Mouse (Mus musculus) heart, embryonic 12.5 days (tissue): ENCODE measurements around the gene Psmb5. TPM values are rescaled to one million over a fixed set of nuclear protein-coding genes. Genes with fewer than 3 reads are reported as not detected.

Experiments
- ATAC-seq: fragments of 200-750 bp; cut with Nextera tagmentation; 2 replicates; pipeline ENCODE4 v1.8.0; 2017; ENCODE audit warnings: moderate TSS enrichment, moderate library complexity; ENCODE audit not compliant: insufficient number of reproducible peaks, low FRiP score
- H3K27ac ChIP-seq: fragments of 300-500 bp; sonication (generic); 2 replicates; pipeline ENCODE4 v1.5.1; 2016; ENCODE audit warnings: mild to moderate bottlenecking, moderate library complexity; ENCODE audit not compliant: poor library complexity, severe bottlenecking
- H3K27me3 ChIP-seq: fragments of 300-500 bp; sonication (generic); replicated peaks from 2 replicates; pipeline ENCODE4 v1.6.1; 2016; ENCODE audit warnings: mild to moderate bottlenecking, moderate library complexity
- H3K36me3 ChIP-seq: fragments of 300-500 bp; sonication (generic); 2 replicates; pipeline ENCODE4 v1.6.1; 2016; ENCODE audit warnings: mild to moderate bottlenecking, moderate library complexity
- H3K4me1 ChIP-seq: fragments of 300-500 bp; sonication (generic); replicated peaks from 2 replicates; pipeline ENCODE4 v1.6.1; 2016; ENCODE audit warnings: mild to moderate bottlenecking
- H3K4me2 ChIP-seq: fragments of 300-500 bp; sonication (generic); 2 replicates; pipeline ENCODE4 v1.6.1; 2016; ENCODE audit warnings: mild to moderate bottlenecking, moderate library complexity
- H3K4me3 ChIP-seq: fragments of 300-500 bp; sonication (generic); 2 replicates; pipeline ENCODE4 v1.5.1; 2016; ENCODE audit warnings: mild to moderate bottlenecking
- H3K9ac ChIP-seq: fragments of 300-500 bp; sonication (generic); 2 replicates; pipeline ENCODE4 v1.6.1; 2016; ENCODE audit warnings: mild to moderate bottlenecking, moderate library complexity
- H3K9me3 ChIP-seq: fragments of 300-500 bp; sonication (generic); replicated peaks from 2 replicates; pipeline ENCODE4 v1.6.1; 2016; ENCODE audit warnings: mild to moderate bottlenecking, moderate library complexity
- WGBS: fragments of 180-500 bp; shearing (Covaris S2); methylation state at CpG from one replicate; pipeline ENCODE4 v1.1.7; 2016; 5-methylcytosine and 5-hydroxymethylcytosine counted together
- microRNA counts: library from miRNA; unstranded; fragments of <30 nt; microRNA quantifications from one replicate; lab custom pipeline; 2017
- microRNA-seq: library from miRNA; unstranded; fragments of <30 nt; microRNA quantifications from one replicate; pipeline ENCODE4, GENCODE M21; 2017
- polyA plus RNA-seq: library from polyadenylated mRNA; unstranded; fragments of >200 nt; fragmentation: Nextera tagmentation; extraction: Ambion mirVana; gene quantifications from 2 replicates; pipeline ENCODE4 v1.2.1, GENCODE M21; 2016

Gene Psmb5
- polyA plus RNA-seq, 1 experiment from 2014 or later, result 308 TPM

GRCm38 (mm10) chr14:54574253-54574652, 43.6 kb downstream of the Psmb5 start:
- Histone ChIP-seq H3K4me2 (peak overlapping the region; percentile 91), H3K27ac (peak overlapping the region; percentile 94), H3K36me3 (peaks cover 32% of the 10 kb centered on the region), H3K4me3 (peak overlapping the region; percentile 91), H3K9ac (peak overlapping the region; percentile 98), H3K27me3 (no peaks in the 10 kb centered on the region), H3K9me3 (no peaks in the 10 kb centered on the region), H3K4me1 (peaks cover 65% of the 10 kb centered on the region)
- WGBS, result 15% methylated on average over 4 of the region's 4 CpGs
- ATAC-seq, result no peak

GRCm38 (mm10) chr14:54572790-54573736, 44.8 kb downstream of the Psmb5 start:
- Histone ChIP-seq H3K4me1 (peaks cover 67% of the 10 kb centered on the region), H3K9me3 (no peaks in the 10 kb centered on the region), H3K9ac (peak overlapping the region; percentile 98), H3K27ac (peak overlapping the region; percentile 94), H3K4me3 (peak overlapping the region; percentile 91), H3K4me2 (peak overlapping the region; percentile 91), H3K27me3 (no peaks in the 10 kb centered on the region), H3K36me3 (peaks cover 43% of the 10 kb centered on the region)
- peak; percentile 74 for ATAC-seq
- WGBS, result 7% methylated on average over 11 of the region's 14 CpGs

- H3K4me3 ChIP-seq, result peak overlapping the region; percentile 91; the same call in 1 of the 2 replicates
- ATAC-seq, result no peak
- peak overlapping the region; percentile 94 for H3K27ac ChIP-seq
- peak overlapping the region; percentile 98 for H3K9ac ChIP-seq
- peak overlapping the region; percentile 91 for H3K4me2 ChIP-seq
- no peaks in the 10 kb centered on the region for H3K9me3 ChIP-seq
- H3K27me3 ChIP-seq, result no peaks in the 10 kb centered on the region
- 53% methylated on average over 4 of the region's 4 CpGs for WGBS
- H3K36me3 ChIP-seq, result peaks cover 52% of the 10 kb centered on the region
- peaks cover 67% of the 10 kb centered on the region for H3K4me1 ChIP-seq
Measured at GRCm38 (mm10) chr14:54572122-54572521, 45.7 kb downstream of the Psmb5 start.

- Histone ChIP-seq H3K4me2 (peak overlapping the region; percentile 17), H3K4me3 (no peak overlapping the region), H3K9ac (peak overlapping the region; percentile 56; the same call in 1 of the 2 replicates), H3K27me3 (no peaks in the 10 kb centered on the region), H3K27ac (peak overlapping the region; percentile 63), H3K4me1 (peaks cover 60% of the 10 kb centered on the region), H3K36me3 (peaks cover 61% of the 10 kb centered on the region), H3K9me3 (no peaks in the 10 kb centered on the region)
- ATAC-seq, result no peak
- 46% methylated on average over 17 of the region's 17 CpGs for WGBS
Measured at GRCm38 (mm10) chr14:54569451-54570392, 48.1 kb downstream of the Psmb5 start.

- Histone ChIP-seq H3K27ac (peak overlapping the region; percentile 63; the same call in 1 of the 2 replicates), H3K4me2 (peak overlapping the region; percentile 17; the same call in 1 of the 2 replicates), H3K36me3 (peaks cover 57% of the 10 kb centered on the region), H3K27me3 (no peaks in the 10 kb centered on the region), H3K9me3 (no peaks in the 10 kb centered on the region), H3K4me1 (peaks cover 51% of the 10 kb centered on the region), H3K9ac (peak overlapping the region; percentile 56; the same call in 1 of the 2 replicates), H3K4me3 (no peak overlapping the region)
- WGBS, result 71% methylated on average over 15 of the region's 15 CpGs
- ATAC-seq, result no peak
Measured at GRCm38 (mm10) chr14:54568694-54569414, 49.0 kb downstream of the Psmb5 start.

MicroRNA genes within 50 kb of the gene (microRNA counts, 519-probe panel; counts per million panel counts)
- microRNA mmu-miR-686 (lab: Ali Mortazavi, UCI), result not detected

Small RNAs within 50 kb of the gene (microRNA-seq; reads per million reads assigned to microRNA genes)
- gene Mir686 (not detected), gene Mir6948 (not detected)

Other genes with a start within 250 kb of the Psmb5 start
- gene Slc7a7, start 200.2 kb downstream of the Psmb5 start, polyA plus RNA-seq, result 8.0 and 8.3 TPM in 2 replicates
- gene Mrpl52, start 191.1 kb downstream of the Psmb5 start, polyA plus RNA-seq, result 284 and 290 TPM in 2 replicates
- 127 and 129 TPM in 2 replicates for gene Mmp14, start 186.4 kb downstream of the Psmb5 start, polyA plus RNA-seq
- gene Lrp10, start 153.9 kb downstream of the Psmb5 start, polyA plus RNA-seq, result 50.3 and 55.8 TPM in 2 replicates
- 1.9 and 2.4 TPM in 2 replicates for gene Rem2, start 141.9 kb downstream of the Psmb5 start, polyA plus RNA-seq
- gene Prmt5, start 100.5 kb downstream of the Psmb5 start, polyA plus RNA-seq, result 63.5 and 65.0 TPM in 2 replicates
- 38.0 and 46.3 TPM in 2 replicates for gene Haus4, start 63.4 kb downstream of the Psmb5 start, polyA plus RNA-seq
- gene Ajuba, start 40.5 kb downstream of the Psmb5 start, polyA plus RNA-seq, result 39.5 and 40.7 TPM in 2 replicates
- gene 4931414P19Rik, start 12.0 kb downstream of the Psmb5 start, polyA plus RNA-seq, result 6.4 and 6.8 TPM in 2 replicates
- not detected in 2 replicates for gene Psmb11, start 3.4 kb upstream of the Psmb5 start, polyA plus RNA-seq
- not detected in 2 replicates for gene Gm17606, start 22.9 kb upstream of the Psmb5 start, polyA plus RNA-seq
- 3.1 and 3.3 TPM in 2 replicates for gene Cdh24, start 23.3 kb upstream of the Psmb5 start, polyA plus RNA-seq
- 50.3 and 57.1 TPM in 2 replicates for gene 1700123O20Rik, start 68.2 kb upstream of the Psmb5 start, polyA plus RNA-seq
- 85.1 and 89.0 TPM in 2 replicates for gene Acin1, start 68.9 kb upstream of the Psmb5 start, polyA plus RNA-seq
- 0.21 and 0.28 TPM in 2 replicates for gene Gm29776, start 80.8 kb upstream of the Psmb5 start, polyA plus RNA-seq
- not detected in 2 replicates for gene Cebpe, start 94.2 kb upstream of the Psmb5 start, polyA plus RNA-seq
- gene Slc7a8, start 163.9 kb upstream of the Psmb5 start, polyA plus RNA-seq, result 4.4 and 4.7 TPM in 2 replicates
- not detected in 2 replicates for gene Rnf212b, start 196.1 kb upstream of the Psmb5 start, polyA plus RNA-seq